Mouse (Mus musculus) skeletal muscle tissue, adult 2 months (tissue): ENCODE results near the gene E130218I03Rik.

Experiments
- DNase-seq: peaks from one replicate; pipeline ENCODE4 v3.0.0-alpha.2; 2012; ENCODE audit warnings: low read depth, low spot score

Gene E130218I03Rik

GRCm38 (mm10) chr4:134286226-134287167 is 43.0 kb downstream of the E130218I03Rik start:
- DNase-seq: no peak

DNA sequence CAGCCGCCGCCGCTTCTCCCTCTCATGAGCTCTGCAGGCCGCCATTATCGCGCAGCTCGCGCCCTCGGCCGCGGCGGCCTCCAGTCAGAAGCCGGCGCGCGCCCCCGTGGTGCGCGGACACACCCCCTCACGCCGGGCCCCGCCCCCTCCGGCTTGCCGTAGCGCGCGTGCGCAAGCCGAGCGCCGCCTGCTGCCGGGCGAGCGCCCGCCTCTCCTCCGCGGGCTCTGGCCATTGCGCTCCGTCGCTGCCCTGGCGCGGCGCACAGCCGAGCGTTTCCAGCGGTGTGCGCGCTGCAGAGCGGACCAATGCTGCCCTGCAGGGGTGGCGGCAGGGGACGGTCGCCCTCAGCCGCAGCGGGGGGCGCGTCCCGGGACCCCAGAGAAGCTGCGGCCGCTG is 43.7 kb downstream of the E130218I03Rik start:
- DNase-seq: peak; percentile 90

DNA sequence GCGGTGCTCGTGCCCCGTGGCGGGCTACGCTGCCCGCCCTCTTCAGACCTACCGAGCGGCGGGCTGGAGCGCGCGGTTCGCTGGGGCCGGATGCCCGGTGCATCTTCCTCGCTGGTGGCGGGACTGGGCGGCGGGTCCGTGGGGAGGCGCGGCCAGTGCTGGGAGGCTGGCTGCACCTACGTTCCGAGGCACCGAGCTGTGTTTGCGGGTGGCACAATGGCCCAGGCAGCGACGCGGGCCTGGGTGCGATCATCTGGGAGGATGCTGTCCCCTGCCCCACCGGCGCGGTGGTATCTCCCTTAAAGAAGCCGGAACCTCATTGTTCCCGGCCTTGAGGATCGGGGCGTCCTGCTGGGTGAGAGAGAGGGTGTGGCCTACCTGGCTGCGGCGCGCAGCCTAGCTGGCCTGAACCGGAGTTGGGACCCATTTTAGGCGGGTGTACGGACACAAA is 44.1 kb downstream of the E130218I03Rik start, which contains the start of gene Pdik1l:
Gene Pdik1l, minus strand, starts transcription at position 321 of the 451 bp plus-strand sequence.
- DNase-seq: peak; percentile 46

GRCm38 (mm10) chr4:134288397-134289256 is 45.2 kb downstream of the E130218I03Rik start:
- peak; percentile 44 for DNase-seq

DNA sequence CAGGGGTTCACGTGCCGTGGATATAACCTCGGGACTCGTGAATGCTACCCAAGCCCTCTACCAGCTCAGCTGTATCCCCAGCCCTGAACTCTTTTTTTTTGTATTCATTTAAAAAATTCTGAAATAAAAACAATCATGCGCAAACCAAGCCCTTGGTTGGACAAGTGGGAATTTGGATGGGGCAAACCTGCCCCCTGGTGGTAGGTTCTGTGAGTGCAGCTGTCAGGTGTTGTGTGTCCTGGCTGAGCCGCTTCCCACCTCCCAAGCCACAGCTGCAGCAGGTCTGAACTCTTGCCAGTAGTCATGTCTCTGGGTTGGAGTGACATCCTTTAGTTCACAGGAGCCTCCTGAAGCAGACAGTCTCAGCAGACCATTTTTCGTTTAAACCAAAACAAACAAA is 48.6 kb downstream of the E130218I03Rik start:
- peak; percentile 73 for DNase-seq

GRCm38 (mm10) chr4:134293061-134293691 is 49.7 kb downstream of the E130218I03Rik start:
- no peak for DNase-seq

GRCm38 (mm10) chr4:134293692-134294163 is 50.3 kb downstream of the E130218I03Rik start:
- no peak for DNase-seq
